Mouse (Mus musculus) spleen, postnatal 4 days (tissue): ENCODE measurements around the gene Stk11ip.

Experiments used
- DNase-seq, 2 experiments: peaks; one replicate each; pipeline ENCODE4 v3.0.0; 2022; ENCODE audit warnings: low spot score in 2 of 2

The Stk11ip gene

GRCm38 (mm10) chr1:75504256-75505045 is 16.9 kb upstream of the Stk11ip start:
- no peak for DNase-seq

GRCm38 (mm10) chr1:75505159-75505955 is 16.0 kb upstream of the Stk11ip start:
- DNase-seq: no peak

GRCm38 (mm10) chr1:75505956-75506831 is 15.1 kb upstream of the Stk11ip start, which contains the start of gene Obsl1:
TSS of gene Obsl1 (minus strand) at chr1:75506452.
- DNase-seq: peak in 1 of 2 experiments; percentile 64

- DNase-seq: peak in 1 of 2 experiments; percentile 60
Measured at GRCm38 (mm10) chr1:75507006-75507405, 14.3 kb upstream of the Stk11ip start, which contains the start of gene Inha. TSS of gene Inha (plus strand) at chr1:75507077.

GRCm38 (mm10) chr1:75509586-75509985 is 11.7 kb upstream of the Stk11ip start:
- no peak for DNase-seq

DNA sequence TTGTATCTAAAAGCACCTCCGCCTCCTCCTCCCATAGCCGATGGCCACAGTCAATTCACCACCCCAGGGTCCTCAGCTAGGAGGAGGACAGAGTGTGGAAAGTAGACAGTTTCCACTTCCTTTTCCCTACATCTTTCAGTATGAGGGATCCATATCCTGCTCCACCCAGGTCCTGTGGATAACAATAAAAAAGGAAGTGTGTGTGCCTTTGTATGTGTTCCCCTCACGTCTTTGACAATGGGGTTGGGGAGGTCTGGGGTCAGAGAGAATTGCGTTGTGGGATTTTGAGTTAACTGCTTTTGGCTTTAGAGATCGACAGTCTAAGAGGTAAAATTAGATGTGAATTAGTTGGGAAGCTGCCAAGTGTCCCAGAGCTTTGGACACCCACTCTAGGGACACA is 11.2 kb upstream of the Stk11ip start:
- DNase-seq: no peak

DNA sequence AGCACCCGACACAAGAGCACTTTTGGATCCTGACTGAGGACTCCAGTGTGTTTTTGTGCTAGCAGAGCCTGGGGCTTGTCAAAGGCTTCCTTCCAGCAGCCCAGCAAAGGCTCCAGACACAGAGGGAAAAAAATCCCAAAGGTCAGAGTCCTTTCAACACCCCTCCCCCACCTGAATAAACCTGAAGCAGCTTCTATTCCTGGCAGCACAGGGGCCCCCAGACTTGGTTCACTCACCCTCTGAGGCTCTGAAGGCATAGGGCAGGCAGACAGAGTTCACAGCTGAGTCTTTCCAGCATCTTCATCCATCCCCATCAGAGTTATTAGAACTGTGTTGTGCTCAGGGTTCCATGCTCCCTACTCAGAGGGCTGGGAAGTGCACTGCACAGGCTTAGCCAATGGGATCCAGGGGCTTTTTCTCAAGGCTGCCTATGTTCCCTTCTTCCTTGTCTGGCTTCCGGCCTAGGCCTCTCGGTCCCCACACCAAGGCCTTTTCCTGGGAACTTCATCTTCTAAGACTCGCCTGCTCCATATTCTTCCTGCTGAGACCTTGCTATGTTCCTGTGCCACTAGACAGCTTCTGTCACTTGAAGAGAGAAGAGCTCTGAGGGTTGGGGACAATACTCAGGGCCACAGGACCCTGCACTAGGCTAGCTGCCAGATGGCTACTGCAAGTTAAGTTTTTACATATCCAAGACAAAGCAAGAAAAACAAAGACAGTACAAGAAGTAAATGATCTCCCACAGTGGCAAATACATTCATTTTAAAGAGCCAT is 9.7 kb upstream of the Stk11ip start:
- no peak for DNase-seq

DNA sequence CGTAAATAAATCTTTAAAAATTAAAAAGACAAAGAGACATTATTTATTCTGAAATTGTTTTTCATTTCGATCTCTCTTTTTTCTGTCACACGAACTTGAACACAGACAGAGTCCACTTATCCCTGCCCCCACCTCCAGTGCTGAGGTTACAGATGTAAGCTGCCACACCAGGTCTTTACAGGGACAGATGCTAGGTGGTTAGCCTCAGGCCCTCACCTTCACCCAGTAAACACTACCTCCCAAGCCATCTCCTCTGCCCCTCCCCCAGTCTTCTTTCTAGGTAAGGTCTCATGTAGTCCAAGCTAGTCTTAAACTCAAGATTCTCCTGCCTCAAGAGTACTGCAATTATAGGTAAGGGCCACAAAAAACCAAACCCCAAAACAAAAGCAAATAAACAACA is 8.8 kb upstream of the Stk11ip start:
- DNase-seq: no peak

GRCm38 (mm10) chr1:75516703-75517380 is 4.5 kb upstream of the Stk11ip start:
- DNase-seq: no peak

- DNase-seq: no peak
Measured at GRCm38 (mm10) chr1:75517984-75518383, 3.3 kb upstream of the Stk11ip start.

DNA sequence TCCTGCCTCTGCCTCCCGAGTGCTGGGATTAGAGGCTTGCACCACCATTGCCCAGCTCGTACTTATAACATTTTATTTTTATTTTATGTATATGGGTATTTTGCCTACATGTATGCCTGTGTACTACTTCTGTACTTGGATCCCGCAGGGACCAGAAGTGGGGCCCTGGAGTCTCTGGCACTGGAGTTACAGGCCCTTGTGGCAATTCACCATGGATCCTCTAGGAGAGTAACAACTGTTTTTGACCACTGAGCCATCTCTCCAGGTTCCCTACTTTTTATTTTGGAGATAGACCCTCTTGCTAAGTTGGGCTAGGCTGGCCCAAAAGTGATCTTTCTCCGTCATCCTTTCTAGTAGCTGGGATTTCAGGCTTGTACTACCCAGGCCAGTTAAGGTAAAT is 2.9 kb upstream of the Stk11ip start:
- no peak for DNase-seq

GRCm38 (mm10) chr1:75519576-75519975 is 1.8 kb upstream of the Stk11ip start:
- no peak for DNase-seq

GRCm38 (mm10) chr1:75524679-75525078 is 3.4 kb downstream of the Stk11ip start:
- peak in 1 of 2 experiments; percentile 48 for DNase-seq

DNA sequence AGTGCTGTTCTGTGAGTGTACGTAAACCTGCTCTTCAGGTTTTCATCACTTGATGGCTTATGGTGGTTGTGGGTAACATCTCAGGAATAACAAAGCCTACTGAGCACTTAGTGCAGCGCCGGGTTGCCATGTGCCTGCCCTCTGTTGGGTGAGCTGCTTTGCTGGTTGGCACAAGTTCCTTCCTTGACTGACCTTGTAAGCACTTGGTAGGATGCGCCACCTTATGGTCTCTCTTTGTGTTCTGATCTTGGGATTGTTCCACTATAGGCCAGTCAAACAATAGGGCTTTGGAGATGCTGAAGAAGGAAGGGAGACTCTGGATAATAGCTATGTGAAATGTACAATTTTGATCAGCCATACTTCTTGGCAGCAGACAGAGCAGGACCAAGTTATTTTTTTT is 9.2 kb downstream of the Stk11ip start:
- no peak for DNase-seq

DNA sequence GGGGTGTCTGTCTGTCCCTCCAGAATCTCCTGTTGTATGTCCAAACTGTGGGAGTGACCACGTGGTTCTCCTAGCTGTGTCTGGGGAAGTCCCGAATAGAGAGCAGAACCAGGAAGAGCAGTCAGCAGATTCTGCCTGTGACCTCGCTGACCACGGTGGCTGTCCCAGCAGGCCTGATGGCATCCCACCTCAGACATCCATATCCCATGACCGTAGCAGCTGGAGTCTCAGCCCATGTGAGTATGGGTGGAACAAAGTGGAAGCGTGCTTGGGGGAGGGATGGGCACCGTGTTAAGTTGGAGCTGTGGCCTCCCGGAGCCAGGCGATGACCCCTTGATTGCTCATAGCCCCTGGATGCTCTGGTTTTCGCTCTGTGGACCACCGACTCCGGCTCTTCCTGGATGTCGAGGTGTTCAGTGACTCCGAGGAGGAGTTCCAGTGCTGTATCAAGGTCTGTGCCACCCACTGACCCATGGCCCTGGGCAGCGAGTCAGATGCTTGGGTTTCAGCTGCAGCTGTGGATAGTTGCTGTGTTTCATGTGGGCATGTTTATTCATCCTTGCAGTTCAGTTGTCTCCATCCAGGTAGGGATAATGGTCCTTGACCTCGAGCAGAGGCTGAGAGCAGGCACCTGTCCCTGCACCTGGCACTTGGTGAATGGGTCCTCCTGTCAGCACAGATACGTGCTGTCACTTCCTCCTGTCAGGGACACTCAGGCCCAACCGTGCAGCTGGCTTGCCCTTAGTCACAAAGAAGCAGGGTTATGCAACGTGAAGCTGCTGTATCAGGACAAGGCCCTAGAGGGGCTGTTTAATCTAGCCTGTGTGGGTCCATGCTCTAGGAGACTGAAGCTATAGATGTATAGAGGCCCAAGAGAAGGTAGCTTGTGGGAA is 11.2 kb downstream of the Stk11ip start:
- DNase-seq: peak in 1 of 2 experiments; percentile 54

DNA sequence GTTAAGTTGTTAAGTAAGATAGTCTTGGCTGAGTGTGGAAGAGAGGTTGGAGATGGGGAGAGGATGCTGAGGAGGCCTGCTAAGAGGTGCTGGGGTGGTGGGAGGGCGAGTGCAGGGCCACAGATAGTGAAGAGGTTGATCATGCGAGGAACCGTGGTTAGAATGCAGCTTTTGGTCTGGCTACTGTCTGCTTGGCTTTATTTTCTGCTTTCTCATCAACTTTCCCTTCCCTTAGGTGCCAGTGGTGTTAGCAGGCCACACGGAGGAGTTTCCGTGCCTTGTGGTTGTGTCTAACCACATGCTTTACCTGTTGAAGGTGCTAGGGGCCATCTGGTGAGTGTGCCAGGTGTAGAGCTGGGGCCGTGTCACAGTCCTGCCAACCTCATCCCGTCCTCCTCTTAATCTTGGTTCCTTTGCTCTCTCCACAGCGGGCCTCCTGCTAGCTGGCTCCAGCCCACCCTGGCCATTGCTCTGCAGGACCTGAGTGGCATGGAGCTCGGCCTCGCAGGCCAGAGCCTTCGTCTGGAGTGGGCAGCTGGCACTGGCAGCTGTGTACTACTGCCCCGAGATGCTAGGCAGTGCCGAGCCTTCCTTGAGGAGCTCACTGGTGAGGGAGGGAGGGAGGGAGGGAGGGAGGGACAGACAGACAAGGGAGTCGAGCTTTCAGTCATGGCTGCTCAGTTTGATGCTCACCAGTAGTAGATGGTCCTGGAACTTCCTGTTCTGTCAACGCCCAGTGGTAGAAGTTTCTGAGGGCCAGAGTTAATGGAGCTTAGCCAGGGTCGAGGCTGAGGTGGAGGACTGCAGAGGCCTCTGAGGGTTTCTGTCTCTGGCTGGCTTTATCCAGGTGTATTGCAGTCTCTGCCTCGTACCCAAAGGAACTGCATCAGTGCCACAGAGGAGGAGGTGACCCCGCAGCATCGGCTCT is 12.3 kb downstream of the Stk11ip start:
- peak in 1 of 2 experiments; percentile 49 for DNase-seq

GRCm38 (mm10) chr1:75537587-75537986 is 16.3 kb downstream of the Stk11ip start:
- no peak for DNase-seq

GRCm38 (mm10) chr1:75538597-75539190 is 17.4 kb downstream of the Stk11ip start:
- no peak for DNase-seq
